Mouse (Mus musculus) liver, adult 2 months (tissue): ENCODE results near the gene Cd164. TPM values are rescaled to one million over a fixed set of nuclear protein-coding genes. Genes with fewer than 3 reads are reported as not detected.
A peak's percentile ranks its signal among the peaks of the same experiment; 100 is the strongest.

Experiments used
- DNase-seq: peaks from one replicate; pipeline ENCODE4 v3.0.0-alpha.2; 2011; ENCODE audit warnings: low read depth, low spot score; ENCODE audit errors: extremely low read depth
- H3K27ac ChIP-seq: fragments of 200-500 bp; replicated peaks from 2 replicates; pipeline ENCODE4 v1.5.1; 2012; ENCODE audit warnings: low read depth, mild to moderate bottlenecking, control low read depth, inconsistent platforms, low read length; ENCODE audit not compliant: insufficient read depth
- H3K27me3 ChIP-seq: fragments of 200-500 bp; 2 replicates; pipeline ENCODE4 v1.6.1; 2012; ENCODE audit warnings: mild to moderate bottlenecking, moderate library complexity, low read length, inconsistent platforms; ENCODE audit not compliant: control insufficient read depth, insufficient read depth
- H3K36me3 ChIP-seq: fragments of 200-500 bp; 2 replicates; pipeline ENCODE4 v1.6.1; 2012; ENCODE audit warnings: low read length, inconsistent platforms; ENCODE audit not compliant: control insufficient read depth, insufficient read depth
- H3K4me1 ChIP-seq: fragments of 200-500 bp; 2 replicates; pipeline ENCODE4 v1.6.1; 2011; ENCODE audit warnings: low read length; ENCODE audit not compliant: control insufficient read depth, insufficient read depth
- H3K4me3 ChIP-seq: fragments of 200-500 bp; 2 replicates; pipeline ENCODE4 v1.5.1; 2011; ENCODE audit warnings: low read depth, mild to moderate bottlenecking, control low read depth, low read length, moderate library complexity; ENCODE audit not compliant: insufficient read depth
- H3K79me2 ChIP-seq: fragments of 200-500 bp; 2 replicates; pipeline ENCODE4 v1.6.1; 2012; ENCODE audit warnings: inconsistent platforms, mild to moderate bottlenecking, low read length, moderate library complexity; ENCODE audit not compliant: control insufficient read depth, insufficient read depth
- H3K9ac ChIP-seq: fragments of 200-500 bp; 2 replicates; pipeline ENCODE4 v1.6.1; 2012; ENCODE audit warnings: low read depth, mild to moderate bottlenecking, control low read depth, inconsistent platforms, low read length
- CTCF ChIP-seq: fragments of 200-500 bp; IDR thresholded peaks from 2 replicates; pipeline ENCODE4 v1.5.1; 2011; ENCODE audit warnings: low read depth, low read length, control low read depth
- POLR2A ChIP-seq: fragments of 200-500 bp; IDR thresholded peaks from 2 replicates; pipeline ENCODE4 v1.6.1; 2011; ENCODE audit warnings: low read length, control low read depth; ENCODE audit not compliant: insufficient read depth; ENCODE audit errors: extremely low read depth
- WGBS: fragments of 180-500 bp; shearing (Covaris S2); methylation state at CpG from one replicate; pipeline ENCODE4 v1.1.7; 2018; 5-methylcytosine and 5-hydroxymethylcytosine counted together
- polyA plus RNA-seq: library from polyadenylated mRNA; depleted of rRNA; stranded (reverse); fragments of >200 nt; gene quantifications from 2 replicates; pipeline ENCODE4 v1.2.3, GENCODE M21; 2012
- total RNA-seq: library from RNA; depleted of rRNA; stranded (reverse); fragments of >200 nt; gene quantifications from 2 replicates; pipeline ENCODE4 v1.2.3, GENCODE M21; 2014

Gene Cd164
- total and polyA plus RNA-seq, 2 experiments = 155 to 182 TPM

- Histone ChIP-seq H3K4me3 (no peak overlapping the region), H3K27ac (no peak overlapping the region), H3K4me1 (peaks cover 8% of the 10 kb centered on the region), H3K9ac (no peak overlapping the region), H3K79me2 (no peaks in the 10 kb centered on the region), H3K36me3 (no peaks in the 10 kb centered on the region), H3K27me3 (no peaks in the 10 kb centered on the region)
- DNase-seq = peak; percentile 72
- WGBS = 13% methylated on average over 3 of the region's 3 CpGs
- TF ChIP-seq CTCF (no peak), POLR2A (no peak)
Observed at GRCm38 (mm10) chr10:41568306-41568705, 49.1 kb downstream of the Cd164 start.

GRCm38 (mm10) chr10:41571065-41571464 lies 51.9 kb downstream of the Cd164 start:
- 84% methylated on average over 4 of the region's 4 CpGs for WGBS
- H3K27ac ChIP-seq = no peak overlapping the region
- H3K79me2 ChIP-seq = no peaks in the 10 kb centered on the region
- H3K9ac ChIP-seq = no peak overlapping the region
- no peaks in the 10 kb centered on the region for H3K27me3 ChIP-seq
- no peaks in the 10 kb centered on the region for H3K36me3 ChIP-seq
- DNase-seq = peak; percentile 30
- TF ChIP-seq POLR2A (no peak), CTCF (no peak)
- no peak overlapping the region for H3K4me3 ChIP-seq
- H3K4me1 ChIP-seq = peaks cover 21% of the 10 kb centered on the region

GRCm38 (mm10) chr10:41572274-41572673 lies 53.1 kb downstream of the Cd164 start:
- TF ChIP-seq CTCF = no peak
- TF ChIP-seq POLR2A = no peak
- no peak overlapping the region for H3K9ac ChIP-seq
- H3K36me3 ChIP-seq = no peaks in the 10 kb centered on the region
- H3K27ac ChIP-seq = no peak overlapping the region
- H3K27me3 ChIP-seq = no peaks in the 10 kb centered on the region
- no peaks in the 10 kb centered on the region for H3K79me2 ChIP-seq
- WGBS = 89% methylated on average over 4 of the region's 4 CpGs
- H3K4me3 ChIP-seq = no peak overlapping the region
- DNase-seq = no peak
- H3K4me1 ChIP-seq = peaks cover 26% of the 10 kb centered on the region

- no peak overlapping the region for H3K9ac ChIP-seq
- H3K79me2 ChIP-seq = no peaks in the 10 kb centered on the region
- 72% methylated on average over 6 of the region's 6 CpGs for WGBS
- peaks cover 24% of the 10 kb centered on the region for H3K4me1 ChIP-seq
- H3K27me3 ChIP-seq = no peaks in the 10 kb centered on the region
- no peak overlapping the region for H3K4me3 ChIP-seq
- TF ChIP-seq CTCF (no peak), POLR2A (no peak)
- no peak overlapping the region for H3K27ac ChIP-seq
- DNase-seq = peak; percentile 39
- H3K36me3 ChIP-seq = no peaks in the 10 kb centered on the region
Observed at GRCm38 (mm10) chr10:41573190-41573589, 54.0 kb downstream of the Cd164 start.

GRCm38 (mm10) chr10:41575451-41576327 lies 56.5 kb downstream of the Cd164 start:
- Histone ChIP-seq H3K36me3 (no peaks in the 10 kb centered on the region), H3K27me3 (no peaks in the 10 kb centered on the region), H3K27ac (peak overlapping the region; percentile 63), H3K4me3 (no peak overlapping the region), H3K9ac (no peak overlapping the region), H3K4me1 (peaks cover 21% of the 10 kb centered on the region), H3K79me2 (no peaks in the 10 kb centered on the region)
- peak; percentile 69 for DNase-seq
- no peak for TF ChIP-seq POLR2A
- no peak for TF ChIP-seq CTCF
- WGBS = 32% methylated on average over 8 of the region's 8 CpGs

- Histone ChIP-seq H3K27ac (peak overlapping the region; percentile 63), H3K4me1 (peaks cover 21% of the 10 kb centered on the region), H3K9ac (no peak overlapping the region), H3K27me3 (no peaks in the 10 kb centered on the region), H3K4me3 (no peak overlapping the region), H3K79me2 (no peaks in the 10 kb centered on the region), H3K36me3 (no peaks in the 10 kb centered on the region)
- 47% methylated on average over 7 of the region's 7 CpGs for WGBS
- peak; percentile 59 for DNase-seq
- TF ChIP-seq POLR2A (no peak), CTCF (no peak)
Observed at GRCm38 (mm10) chr10:41576328-41576833, 57.2 kb downstream of the Cd164 start.
